Mouse (Mus musculus): ENCODE data around the gene Gm3252.
"Not testable (repeated sequence)": the region's sequence is repeated elsewhere in the genome, so short reads cannot be mapped to it uniquely, and the experiment has no call there.

The Gm3252 gene

DNA sequence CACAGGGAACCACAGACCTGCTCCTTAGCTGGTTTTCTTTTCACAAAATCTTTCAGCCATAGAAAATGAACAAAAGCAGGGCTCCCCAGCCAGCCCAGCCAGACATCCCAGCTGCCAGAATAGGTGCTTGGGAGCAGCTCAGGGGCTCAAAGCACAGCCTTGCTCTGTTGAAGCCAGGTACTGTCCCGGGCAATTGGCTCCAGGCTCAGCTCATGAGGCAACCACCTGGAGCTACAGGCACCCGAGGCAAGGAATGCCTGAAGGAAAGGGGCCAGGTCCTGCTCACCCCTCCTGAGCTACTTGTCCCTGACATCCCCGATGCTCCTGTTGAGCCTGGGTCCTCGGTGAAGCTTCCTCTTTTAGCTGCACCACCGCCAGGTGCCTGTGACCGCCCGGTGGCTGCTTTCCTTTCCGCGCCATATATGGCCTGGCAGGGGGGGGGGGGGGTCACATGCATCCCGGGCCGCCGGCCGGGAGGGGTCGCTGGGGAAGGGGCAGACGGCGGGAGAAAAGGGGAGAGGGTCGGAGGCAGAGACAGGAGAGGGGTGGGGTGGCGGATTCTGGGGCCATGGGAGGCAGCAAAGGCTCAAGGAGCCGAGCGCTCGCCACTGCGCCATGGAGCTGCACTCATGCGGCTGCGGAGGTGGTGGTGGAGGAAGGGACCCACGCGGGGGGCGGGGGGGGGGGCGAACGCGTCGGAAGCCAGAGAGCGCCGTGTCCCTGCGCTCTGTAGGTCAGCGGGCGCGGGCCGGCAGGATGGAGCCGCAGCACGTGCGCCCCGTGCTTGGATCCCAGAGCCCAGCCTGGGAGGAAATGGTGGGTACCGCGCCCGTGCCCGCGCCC is at the start of gene Gm3252:
Gene Gm3252 (plus strand): TSS at position 738 of the 843 bp plus-strand sequence.
- not testable (repeated sequence) for DNase-seq

GRCm38 (mm10) chr14:4708938-4709337 is 17.6 kb upstream of the Gm3252 start, which contains the start of gene Gm7876:
Gm7876 (plus strand) TSS chr14:4709238.
- not testable (repeated sequence) for DNase-seq

GRCm38 (mm10) chr14:4776037-4776436 is 49.5 kb downstream of the Gm3252 start, which contains the start of gene Gm9602:
Gm9602 (plus strand) TSS chr14:4776337.
- DNase-seq: not testable (repeated sequence)
